Mouse (Mus musculus): ENCODE data around the gene Retsat.

- TF ChIP-seq POLR2A (IDR thresholded peaks at IDR 0.05; ENCODE audit: insufficient read length, low read depth) (peak; percentile 57), E2F4 (IDR thresholded peaks at IDR 0.05; ENCODE audit: insufficient read depth) (no peak), USF1 (IDR thresholded peaks at IDR 0.05; ENCODE audit: low read depth) (no peak), MAX (IDR thresholded peaks at IDR 0.05; ENCODE audit: low read depth) (no peak), POLR2AphosphoS2 (IDR thresholded peaks at IDR 0.05; ENCODE audit: insufficient read length, low read depth) (peak; percentile 47), TCF3 (IDR thresholded peaks at IDR 0.05; ENCODE audit: insufficient read length, low read depth) (no peak), TCF12 (IDR thresholded peaks at IDR 0.05; ENCODE audit: insufficient read depth, poor library complexity, severe bottlenecking) (no peak), REST (IDR thresholded peaks at IDR 0.05; ENCODE audit: insufficient read depth, insufficient read length) (no peak)
Observed at GRCm38 (mm10) chr6:72549041-72549580, 49.2 kb upstream of the Retsat start.
